Mouse (Mus musculus) heart, adult 2 months (tissue): Measurements from ENCODE around the gene Eefsec.

Experiments
- CTCF ChIP-seq: fragments of 200-600 bp; IDR thresholded peaks from 2 replicates; pipeline ENCODE4 v1.8.1; 2022; ENCODE audit warnings: antibody characterized with exemption, mild to moderate bottlenecking, moderate library complexity
- EP300 ChIP-seq: fragments of 200-500 bp; IDR thresholded peaks from 2 replicates; pipeline ENCODE4 v1.6.1; 2011; ENCODE audit warnings: low read depth, low read length, control low read depth; ENCODE audit not compliant: insufficient read depth
- POLR2A ChIP-seq: fragments of 200-500 bp; IDR thresholded peaks from 2 replicates; pipeline ENCODE4 v1.6.1; 2011; ENCODE audit warnings: mild to moderate bottlenecking, low read depth, low read length, control low read depth; ENCODE audit not compliant: insufficient read depth

- no peak for TF ChIP-seq POLR2A
- TF ChIP-seq CTCF, result no peak
- no peak for TF ChIP-seq EP300
Observed at GRCm38 (mm10) chr6:88379756-88380155, 66.6 kb downstream of the Eefsec start.
